Mouse (Mus musculus) neutrophil, adult 5-6 weeks (primary cell): ENCODE results near the gene Prss23. TPM values are rescaled to one million over a fixed set of nuclear protein-coding genes. Genes with fewer than 3 reads are reported as not detected.

Source experiments
- ATAC-seq: fragments of 151-379, 151-347 bp; 2 replicates; pipeline ENCODE4 v1.8.0; 2017; ENCODE audit warnings: mild to moderate bottlenecking, moderate TSS enrichment; ENCODE audit not compliant: insufficient number of reproducible peaks, poor library complexity, low FRiP score, severe bottlenecking; ENCODE audit errors: extremely low read depth
- total RNA-seq: library from RNA; stranded (forward); fragments of 200-1000 nt; gene quantifications from 2 replicates; pipeline ENCODE4 v1.2.3, GENCODE M21; 2017

Prss23 gene
- 0.70 and 1.1 TPM in 2 replicates for total RNA-seq

GRCm38 (mm10) chr7:89526731-89527429 is at the start of gene Prss23:
TSS of gene Prss23 (minus strand) at chr7:89527187.
- no peak for ATAC-seq

DNA sequence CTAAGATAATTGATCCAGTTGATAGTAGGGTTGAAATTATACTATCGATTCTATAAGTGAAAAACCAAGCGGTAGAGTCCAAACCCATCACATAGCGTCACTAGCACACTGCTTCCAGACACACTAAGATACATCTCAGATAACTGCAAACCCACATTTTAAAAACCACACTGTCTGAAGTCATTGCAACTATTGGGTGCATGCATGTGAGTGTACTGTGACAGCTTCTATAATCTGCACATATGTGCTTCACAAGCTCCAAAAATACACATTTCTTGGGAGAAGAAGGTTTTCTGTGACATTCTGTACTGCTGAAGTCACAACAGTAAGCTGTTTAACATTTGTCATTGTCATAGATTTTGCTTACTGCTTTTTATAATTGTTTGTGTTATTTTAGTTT is 49.1 kb upstream of the Prss23 start:
- ATAC-seq, result no peak

GRCm38 (mm10) chr7:89564569-89564968 is 37.6 kb upstream of the Prss23 start:
- no peak for ATAC-seq

GRCm38 (mm10) chr7:89563501-89563900 is 36.5 kb upstream of the Prss23 start:
- ATAC-seq, result no peak

DNA sequence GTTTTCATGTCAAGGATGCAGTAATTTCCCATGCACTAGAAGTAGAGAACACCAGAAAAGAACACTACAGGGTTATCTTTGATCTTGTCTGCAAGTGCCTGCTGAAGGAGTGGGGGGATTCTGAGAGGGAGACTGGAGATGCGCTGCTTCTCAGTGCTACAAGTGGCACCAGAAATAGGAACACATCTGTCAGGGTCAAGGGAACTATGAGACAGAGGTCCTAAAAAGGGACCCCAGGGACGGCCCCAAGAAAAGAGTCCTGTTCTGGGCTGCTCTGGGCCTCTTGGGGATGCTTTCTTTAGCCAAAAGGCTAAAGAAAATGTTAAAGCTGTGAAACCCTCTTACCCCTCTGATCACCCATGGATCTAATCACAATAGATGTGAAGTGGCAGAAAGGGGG is 35.2 kb upstream of the Prss23 start:
- ATAC-seq, result no peak

- ATAC-seq, result no peak
Measured at GRCm38 (mm10) chr7:89560939-89561338, 34.0 kb upstream of the Prss23 start.

GRCm38 (mm10) chr7:89559633-89560032 is 32.6 kb upstream of the Prss23 start:
- no peak for ATAC-seq

- ATAC-seq, result no peak
Measured at GRCm38 (mm10) chr7:89559105-89559504, 32.1 kb upstream of the Prss23 start.

DNA sequence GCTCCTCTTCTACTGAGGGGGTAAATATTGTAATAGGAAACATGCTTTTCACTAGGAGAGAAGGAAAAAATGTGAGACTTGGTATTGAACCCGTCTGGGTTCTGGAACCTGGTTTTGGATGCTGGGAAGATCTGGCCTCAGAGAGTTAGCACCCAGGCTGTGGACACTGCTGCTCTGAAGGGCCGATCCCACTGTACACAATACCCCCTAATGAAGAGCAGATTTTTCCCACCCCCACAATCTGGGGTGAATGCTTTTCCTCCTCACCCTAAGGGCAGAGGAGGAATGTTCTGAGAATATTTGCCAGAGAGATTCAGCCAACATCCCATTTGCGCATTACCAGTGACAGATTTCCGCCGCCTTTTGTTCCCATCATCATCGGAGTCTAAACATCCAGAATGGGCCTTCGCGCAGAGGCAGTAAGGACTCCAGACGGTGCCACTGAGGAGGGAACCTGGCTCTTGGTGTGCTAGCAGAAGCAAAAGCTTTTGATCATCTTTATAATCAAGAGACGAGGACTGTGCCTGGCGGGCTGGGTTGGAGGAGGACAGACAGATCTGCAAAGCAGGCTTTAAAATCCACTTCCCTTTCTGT is 31.6 kb upstream of the Prss23 start:
- no peak for ATAC-seq

GRCm38 (mm10) chr7:89557056-89557455 is 30.1 kb upstream of the Prss23 start:
- no peak for ATAC-seq

- no peak for ATAC-seq
Measured at GRCm38 (mm10) chr7:89556652-89557051, 29.7 kb upstream of the Prss23 start.

- ATAC-seq, result no peak
Measured at GRCm38 (mm10) chr7:89555170-89555569, 28.2 kb upstream of the Prss23 start.

DNA sequence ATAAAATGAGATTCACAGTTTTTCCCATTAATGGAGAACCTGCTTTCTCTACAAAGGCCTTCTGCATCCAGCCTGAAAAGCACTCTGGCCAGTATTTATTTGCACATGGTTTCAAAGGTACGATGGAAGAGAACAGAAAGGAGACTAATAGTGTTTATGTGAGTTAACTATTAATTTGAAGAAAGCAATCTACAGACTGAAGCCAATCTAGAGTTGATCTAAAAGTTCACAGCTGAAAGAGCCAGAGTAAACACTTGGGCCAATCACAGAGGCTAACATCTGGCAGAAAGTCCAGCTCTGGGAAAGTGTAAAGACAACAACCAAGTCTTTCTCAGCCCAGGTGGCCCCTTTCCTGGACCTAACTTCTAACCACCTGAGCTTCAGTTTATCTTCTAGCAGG is 27.1 kb upstream of the Prss23 start:
- no peak for ATAC-seq

DNA sequence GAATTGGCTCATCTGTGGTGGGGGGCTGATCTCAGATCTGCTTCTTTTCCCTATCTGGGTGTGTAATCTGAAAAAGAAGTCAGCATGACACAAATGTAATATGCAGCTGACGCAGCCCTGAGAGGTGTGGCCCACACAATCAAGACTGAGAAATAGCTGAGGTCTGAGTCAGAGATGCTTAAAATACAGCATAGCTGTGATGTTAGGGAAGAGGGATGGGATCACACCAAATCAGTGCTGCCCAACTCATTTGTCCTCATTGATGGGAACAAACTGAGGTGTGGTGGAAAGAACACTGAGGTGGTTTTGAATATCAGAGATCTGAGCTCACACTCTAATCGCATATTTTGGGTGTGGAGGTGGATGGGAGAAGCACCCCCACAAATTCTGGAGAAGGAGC is 14.0 kb upstream of the Prss23 start:
- no peak for ATAC-seq

- no peak for ATAC-seq
Measured at GRCm38 (mm10) chr7:89539391-89539790, 12.4 kb upstream of the Prss23 start.

- ATAC-seq, result no peak
Measured at GRCm38 (mm10) chr7:89527430-89527856, 456 bp upstream of the Prss23 start.

- no peak for ATAC-seq
Measured at GRCm38 (mm10) chr7:89523816-89524215, 3.2 kb downstream of the Prss23 start.

- ATAC-seq, result no peak
Measured at GRCm38 (mm10) chr7:89522170-89522569, 4.8 kb downstream of the Prss23 start.

DNA sequence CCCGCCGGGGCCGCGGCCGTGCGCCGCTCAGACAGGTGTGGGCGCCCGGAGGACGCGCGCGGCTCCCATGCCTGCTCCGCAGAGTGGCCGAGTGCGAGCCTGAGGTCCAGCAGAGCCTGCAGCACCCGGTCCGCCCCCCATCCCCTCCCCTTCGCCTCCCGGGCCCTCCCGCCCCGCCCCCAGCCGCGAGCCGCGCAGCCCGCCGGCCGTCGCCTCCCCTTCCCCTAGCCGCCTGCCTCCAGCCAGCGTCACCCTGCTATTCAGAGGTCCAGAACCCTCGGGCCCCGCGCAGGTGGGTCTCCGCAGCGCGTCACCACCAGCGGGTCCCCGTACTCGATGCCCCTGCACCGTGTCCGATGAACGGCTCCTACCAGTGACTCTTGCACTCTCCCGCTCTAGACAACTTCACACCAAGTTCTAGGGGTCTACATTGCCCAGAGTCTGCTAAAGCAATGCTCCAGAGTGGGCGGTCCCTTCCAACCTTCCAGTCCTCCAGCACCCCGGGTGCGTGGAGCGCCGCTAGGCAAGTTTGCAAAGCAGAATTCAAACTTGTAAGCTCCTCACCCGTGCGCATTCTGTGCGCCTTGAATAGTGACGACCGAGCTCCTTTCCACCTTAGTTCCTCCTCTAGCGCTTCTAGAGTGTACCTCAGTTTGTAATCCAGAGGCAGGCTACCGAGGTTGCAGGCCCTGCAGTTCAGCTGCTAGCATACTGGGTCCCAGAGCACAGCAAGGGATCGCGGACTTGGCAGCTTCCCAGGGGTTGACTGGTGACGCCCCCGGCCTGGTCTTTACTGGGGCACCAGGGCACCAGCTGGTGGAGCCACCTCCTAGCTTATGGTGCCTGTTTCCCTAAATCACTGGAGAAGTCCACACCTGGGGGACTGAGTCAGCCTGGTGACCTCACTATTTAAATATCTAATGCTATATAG is 9.3 kb downstream of the Prss23 start:
- no peak for ATAC-seq
